In genomic region chr10:81401205-81401520, GRCm38 (mm10) we compare ENCODE assay signal across 8 mouse cellular contexts. TPM values are rescaled to one million over a fixed set of nuclear protein-coding genes. Genes with fewer than 3 reads are reported as not detected.
DNase-seq lines count a peak whose midpoint lies in the region; ATAC-seq lines count a peak whose summit lies in the region.

No protein-coding gene starts in this region.

- H3K27ac ChIP-seq in kidney, embryonic 16.5 days (ENCODE audit: low read length), result peak overlapping the region; percentile 95
- H3K27ac ChIP-seq in embryonic facial prominence, embryonic 10.5 days (replicated peaks), result peak overlapping the region; percentile 92
- peak overlapping the region; percentile 81 for H3K27ac ChIP-seq in hindbrain, embryonic 16.5 days (ENCODE audit: low read depth, low read length)
- H3K27ac ChIP-seq in midbrain, embryonic 15.5 days, result peak overlapping the region; percentile 74

- peak overlapping the region; percentile 51 for H3K9ac ChIP-seq in kidney, embryonic 16.5 days (replicated peaks; ENCODE audit: low read length)
- H3K9ac ChIP-seq in hindbrain, embryonic 16.5 days (ENCODE audit: low read depth, low read length), result peak overlapping the region; percentile 29; the same call in 1 of the 2 replicates
- H3K9ac ChIP-seq in midbrain, embryonic 15.5 days, result no peak overlapping the region

- H3K4me1 ChIP-seq in kidney, embryonic 16.5 days (ENCODE audit: insufficient read depth, low read length), result peaks cover 45% of the 10 kb centered on the region
- H3K4me1 ChIP-seq in embryonic facial prominence, embryonic 10.5 days, result peaks cover 74% of the 10 kb centered on the region
- peaks cover 32% of the 10 kb centered on the region for H3K4me1 ChIP-seq in hindbrain, embryonic 16.5 days (ENCODE audit: control insufficient read depth, insufficient read depth, low read depth, low read length)
- H3K4me1 ChIP-seq in midbrain, embryonic 15.5 days, result peaks cover 40% of the 10 kb centered on the region

- no peaks in the 10 kb centered on the region for H3K9me3 ChIP-seq in kidney, embryonic 16.5 days (ENCODE audit: low read length)
- no peaks in the 10 kb centered on the region for H3K9me3 ChIP-seq in embryonic facial prominence, embryonic 10.5 days
- H3K9me3 ChIP-seq in hindbrain, embryonic 16.5 days (ENCODE audit: control insufficient read depth, low read length), result no peaks in the 10 kb centered on the region
- no peaks in the 10 kb centered on the region for H3K9me3 ChIP-seq in midbrain, embryonic 15.5 days

- peak; percentile 1; the same call in 1 of the 2 replicates for ATAC-seq in kidney, embryonic 16.5 days (ENCODE audit: low FRiP score, low TSS enrichment)
- ATAC-seq in hindbrain, embryonic 16.5 days, result no peak
- ATAC-seq in midbrain, embryonic 15.5 days (replicated peaks), result 0 out of 2 replicates have a peak, but pooled peaks have one; percentile 1
- no peak for ATAC-seq in megakaryocyte progenitor cell, adult 5-6 weeks (replicated peaks; ENCODE audit: poor library complexity)
- no peak for ATAC-seq in inflammation-experienced regulatory T-cells, adult 6 months

- no peak overlapping the region for H3K4me3 ChIP-seq in kidney, embryonic 16.5 days (ENCODE audit: low read length)
- H3K4me3 ChIP-seq in embryonic facial prominence, embryonic 10.5 days, result peak overlapping the region; percentile 42
- no peak overlapping the region for H3K4me3 ChIP-seq in hindbrain, embryonic 16.5 days (ENCODE audit: low read length)
- no peak overlapping the region for H3K4me3 ChIP-seq in midbrain, embryonic 15.5 days

- peaks cover 44% of the 10 kb centered on the region; the same call in 1 of the 2 replicates for H3K36me3 ChIP-seq in kidney, embryonic 16.5 days (ENCODE audit: insufficient read depth, low read length)
- peaks cover 29% of the 10 kb centered on the region for H3K36me3 ChIP-seq in embryonic facial prominence, embryonic 10.5 days (replicated peaks)
- H3K36me3 ChIP-seq in hindbrain, embryonic 16.5 days (ENCODE audit: control insufficient read depth, insufficient read depth, low read length), result peaks cover 17% of the 10 kb centered on the region
- H3K36me3 ChIP-seq in midbrain, embryonic 15.5 days (replicated peaks), result peaks cover 9% of the 10 kb centered on the region; the same call in 1 of the 2 replicates

- H3K27me3 ChIP-seq in kidney, embryonic 16.5 days (ENCODE audit: insufficient read depth, low read length), result no peaks in the 10 kb centered on the region
- H3K27me3 ChIP-seq in embryonic facial prominence, embryonic 10.5 days (replicated peaks; ENCODE audit: low read depth, poor library complexity, severe bottlenecking), result peaks cover 91% of the 10 kb centered on the region
- no peaks in the 10 kb centered on the region for H3K27me3 ChIP-seq in hindbrain, embryonic 16.5 days (replicated peaks; ENCODE audit: control insufficient read depth, insufficient read depth, low read length)
- peaks cover 7% of the 10 kb centered on the region; the same call in 1 of the 2 replicates for H3K27me3 ChIP-seq in midbrain, embryonic 15.5 days (replicated peaks)

- 35% methylated on average over 10 of the region's 10 CpGs for WGBS in kidney, embryonic 16.5 days
- WGBS in embryonic facial prominence, embryonic 10.5 days, result 23% methylated on average over 10 of the region's 10 CpGs
- WGBS in hindbrain, embryonic 16.5 days, result 28% methylated on average over 10 of the region's 10 CpGs
- 27% methylated on average over 10 of the region's 10 CpGs for WGBS in midbrain, embryonic 15.5 days

- DNase-seq in kidney, postnatal 14 days, result no peak
- no peak for DNase-seq in embryonic facial prominence, embryonic 10.5 days (ENCODE audit: low spot score)
- no peak for DNase-seq in ovary, adult 18-20 months (ENCODE audit: low spot score)

- H3K4me2 ChIP-seq in kidney, embryonic 16.5 days (replicated peaks; ENCODE audit: low read depth, low read length), result no peak overlapping the region
- H3K4me2 ChIP-seq in hindbrain, embryonic 16.5 days (ENCODE audit: low read length), result peak overlapping the region; percentile 27
- 0 out of 2 replicates have a peak overlapping the region, but pooled peaks have one; percentile 24 for H3K4me2 ChIP-seq in midbrain, embryonic 15.5 days

RNA-seq across cellular contexts. Expression of gene Smim24, which starts 8.3 kb away (rescaled TPM):
- polyA plus RNA-seq in kidney, embryonic 16.5 days (2015; fragmentation: Nextera tagmentation; extraction: Ambion mirVana), result 42.7 and 44.1 TPM in 2 replicates
- polyA plus RNA-seq in embryonic facial prominence, embryonic 10.5 days (2016; fragmentation: Nextera tagmentation; extraction: Ambion mirVana), result 2.0 and 2.8 TPM in 2 replicates
- 1.6 and 2.3 TPM in 2 replicates for polyA plus RNA-seq in hindbrain, embryonic 16.5 days (2015; fragmentation: Nextera tagmentation; extraction: Ambion mirVana)
- 1.4 and 1.6 TPM in 2 replicates for polyA plus RNA-seq in midbrain, embryonic 15.5 days (2015; fragmentation: Nextera tagmentation; extraction: Ambion mirVana)
- total RNA-seq in megakaryocyte progenitor cell, adult 5-6 weeks (2015), result 31.0 and 31.4 TPM in 2 replicates
- 7.5 and 17.1 TPM in 2 replicates for total RNA-seq in megakaryocyte progenitor cell, adult 5-6 weeks (2017)
- polyA plus RNA-seq in inflammation-experienced regulatory T-cells, adult 6 months (2017; shearing (Covaris generic)), result 10 to 100 TPM in 1 of 3 experiments, 1 to 10 TPM in 2; 4.4 to 10.7 (median 9.8) TPM

RNA-seq across cellular contexts. Expression of gene Gm48552, which starts 12.4 kb away (rescaled TPM):
- 1.4 and 1.6 TPM in 2 replicates for polyA plus RNA-seq in kidney, embryonic 16.5 days (2015; fragmentation: Nextera tagmentation; extraction: Ambion mirVana)
- 1.8 and 3.1 TPM in 2 replicates for polyA plus RNA-seq in embryonic facial prominence, embryonic 10.5 days (2016; fragmentation: Nextera tagmentation; extraction: Ambion mirVana)
- 1.5 and 2.2 TPM in 2 replicates for polyA plus RNA-seq in hindbrain, embryonic 16.5 days (2015; fragmentation: Nextera tagmentation; extraction: Ambion mirVana)
- 2.7 and 3.3 TPM in 2 replicates for polyA plus RNA-seq in midbrain, embryonic 15.5 days (2015; fragmentation: Nextera tagmentation; extraction: Ambion mirVana)
- total RNA-seq in megakaryocyte progenitor cell, adult 5-6 weeks (2015), result not detected in 2 replicates
- total RNA-seq in megakaryocyte progenitor cell, adult 5-6 weeks (2017), result 0.46 TPM in 1 of 2 replicates, not detected in the other
- polyA plus RNA-seq in inflammation-experienced regulatory T-cells, adult 6 months (2017; shearing (Covaris generic)), result 1 to 10 TPM in 1 of 3 experiments, not detected in 2; 3.1 TPM

RNA-seq across cellular contexts. Expression of gene Gm48551, which starts 16.9 kb away (rescaled TPM):
- polyA plus RNA-seq in kidney, embryonic 16.5 days (2015; fragmentation: Nextera tagmentation; extraction: Ambion mirVana), result 5.0 and 5.2 TPM in 2 replicates
- polyA plus RNA-seq in embryonic facial prominence, embryonic 10.5 days (2016; fragmentation: Nextera tagmentation; extraction: Ambion mirVana), result 2.7 TPM in 2 replicates
- polyA plus RNA-seq in hindbrain, embryonic 16.5 days (2015; fragmentation: Nextera tagmentation; extraction: Ambion mirVana), result 7.9 and 9.4 TPM in 2 replicates
- polyA plus RNA-seq in midbrain, embryonic 15.5 days (2015; fragmentation: Nextera tagmentation; extraction: Ambion mirVana), result 8.4 and 9.3 TPM in 2 replicates
- 2.6 and 3.0 TPM in 2 replicates for total RNA-seq in megakaryocyte progenitor cell, adult 5-6 weeks (2015)
- total RNA-seq in megakaryocyte progenitor cell, adult 5-6 weeks (2017), result 0.62 and 1.7 TPM in 2 replicates
- 1 to 10 TPM in 2 of 3 experiments, under 1 TPM in 1; 0.60 to 1.9 (median 1.1) TPM for polyA plus RNA-seq in inflammation-experienced regulatory T-cells, adult 6 months (2017; shearing (Covaris generic))

RNA-seq across cellular contexts. Expression of gene Dohh, which starts 16.9 kb away (rescaled TPM):
- polyA plus RNA-seq in kidney, embryonic 16.5 days (2015; fragmentation: Nextera tagmentation; extraction: Ambion mirVana), result 87.6 and 104 TPM in 2 replicates
- 105 and 109 TPM in 2 replicates for polyA plus RNA-seq in embryonic facial prominence, embryonic 10.5 days (2016; fragmentation: Nextera tagmentation; extraction: Ambion mirVana)
- 99.8 and 108 TPM in 2 replicates for polyA plus RNA-seq in hindbrain, embryonic 16.5 days (2015; fragmentation: Nextera tagmentation; extraction: Ambion mirVana)
- 90.4 and 92.6 TPM in 2 replicates for polyA plus RNA-seq in midbrain, embryonic 15.5 days (2015; fragmentation: Nextera tagmentation; extraction: Ambion mirVana)
- total RNA-seq in megakaryocyte progenitor cell, adult 5-6 weeks (2015), result 9.3 and 13.7 TPM in 2 replicates
- total RNA-seq in megakaryocyte progenitor cell, adult 5-6 weeks (2017), result 36.5 and 52.5 TPM in 2 replicates
- 10 to 100 TPM in 2 of 3 experiments, 1 to 10 TPM in 1; 9.2 to 17.9 (median 10.9) TPM for polyA plus RNA-seq in inflammation-experienced regulatory T-cells, adult 6 months (2017; shearing (Covaris generic))

RNA-seq across cellular contexts. Expression of gene Fzr1, which starts 22.8 kb away (rescaled TPM):
- 111 and 115 TPM in 2 replicates for polyA plus RNA-seq in kidney, embryonic 16.5 days (2015; fragmentation: Nextera tagmentation; extraction: Ambion mirVana)
- 134 and 142 TPM in 2 replicates for polyA plus RNA-seq in embryonic facial prominence, embryonic 10.5 days (2016; fragmentation: Nextera tagmentation; extraction: Ambion mirVana)
- 149 and 156 TPM in 2 replicates for polyA plus RNA-seq in hindbrain, embryonic 16.5 days (2015; fragmentation: Nextera tagmentation; extraction: Ambion mirVana)
- 153 and 159 TPM in 2 replicates for polyA plus RNA-seq in midbrain, embryonic 15.5 days (2015; fragmentation: Nextera tagmentation; extraction: Ambion mirVana)
- 17.1 and 21.7 TPM in 2 replicates for total RNA-seq in megakaryocyte progenitor cell, adult 5-6 weeks (2015)
- 17.3 and 17.8 TPM in 2 replicates for total RNA-seq in megakaryocyte progenitor cell, adult 5-6 weeks (2017)
- 10 to 100 TPM; 10.7 to 27.1 (median 13.4) TPM for polyA plus RNA-seq in inflammation-experienced regulatory T-cells, adult 6 months (2017; shearing (Covaris generic))

Comparison
In these comparisons a context has a peak if more than half of its experiments do, and no peak if none do; other contexts are left out.
1. ATAC-seq: peak in kidney, embryonic 16.5 days (single experiment) and midbrain, embryonic 15.5 days (single experiment); none in hindbrain, embryonic 16.5 days (single experiment), megakaryocyte progenitor cell, adult 5-6 weeks (single experiment) and inflammation-experienced regulatory T-cells, adult 6 months (single experiment).
2. Peak in every context shown above with its lines, with median percentiles within 50 percentile points of each other: H3K27ac ChIP-seq.